Mouse (Mus musculus): ENCODE data around the gene Caap1. TPM values are rescaled to one million over a fixed set of nuclear protein-coding genes. Genes with fewer than 3 reads are reported as not detected.

Caap1 gene
- polyA plus RNA-seq, 1 experiment from 2014 or later = 9.5 TPM

DNA sequence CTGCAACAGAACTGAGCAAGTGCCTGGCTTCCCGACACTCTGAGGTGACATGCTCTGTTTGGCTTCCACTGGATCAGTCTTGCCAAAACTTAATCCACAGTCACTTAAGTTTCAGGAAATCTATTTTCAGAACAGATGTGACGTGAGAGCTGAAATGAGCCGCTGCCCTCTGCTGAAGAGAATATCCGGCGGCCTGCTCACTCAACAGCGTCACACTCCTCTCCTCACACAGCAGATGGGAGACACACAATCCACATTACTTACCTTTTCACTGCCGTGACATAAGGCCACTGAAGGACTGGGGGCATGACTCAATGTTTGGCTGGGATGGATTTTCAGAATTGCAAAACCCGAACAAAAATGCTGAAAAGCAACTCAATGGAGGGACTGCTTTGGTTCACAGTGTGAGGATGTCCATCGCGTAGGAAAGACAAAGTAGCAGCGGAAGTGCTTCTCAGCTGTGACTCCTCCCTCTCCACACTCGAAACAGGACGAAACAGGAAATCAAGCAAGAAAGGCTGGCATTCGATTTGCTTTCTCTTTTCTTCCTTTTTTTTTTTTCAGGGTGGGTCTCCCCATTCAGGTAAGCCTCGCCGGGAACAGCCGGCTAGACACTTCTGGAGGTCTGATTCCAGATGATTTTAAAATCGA is 79.7 kb downstream of the Caap1 start:
- Histone ChIP-seq H3K27me3 (no peaks in the 10 kb centered on the region), H3K9me3 (replicated peaks) (no peaks in the 10 kb centered on the region), H3K4me2 (peak overlapping the region; percentile 44), H3K36me3 (no peaks in the 10 kb centered on the region), H3K9ac (no peak overlapping the region), H3K27ac (peak overlapping the region; percentile 69), H3K4me3 (no peak overlapping the region), H3K4me1 (replicated peaks) (peaks cover 3% of the 10 kb centered on the region)
- WGBS = 55% methylated on average over 18 of the region's 18 CpGs
- ATAC-seq (replicated peaks; ENCODE audit: insufficient number of reproducible peaks, insufficient read depth, low FRiP score, low read depth) = peak; percentile 55

DNA sequence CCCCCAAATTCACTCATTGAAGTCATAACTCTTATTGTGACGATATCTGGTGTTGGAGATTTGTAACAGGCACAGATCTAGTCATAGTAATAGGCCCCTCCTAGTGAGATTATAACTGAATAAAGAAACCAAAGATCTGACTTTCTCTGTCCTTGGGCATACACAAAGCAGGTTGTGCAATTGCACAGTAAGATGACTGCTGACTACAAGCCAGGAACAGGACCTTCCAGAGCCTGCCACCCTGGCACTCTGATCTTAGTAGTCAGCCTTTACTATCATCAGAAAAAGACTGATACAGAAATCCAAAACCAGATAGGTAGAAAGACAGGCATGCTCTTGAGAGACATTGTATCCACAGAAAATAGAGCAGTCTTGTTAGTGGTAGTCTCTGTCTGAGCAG is 83.3 kb downstream of the Caap1 start:
- H3K27me3 ChIP-seq = no peaks in the 10 kb centered on the region
- peaks cover 3% of the 10 kb centered on the region for H3K4me1 ChIP-seq (replicated peaks)
- WGBS = 88% methylated on average over 1 of the region's 1 CpGs
- H3K27ac ChIP-seq = no peak overlapping the region
- no peak overlapping the region for H3K4me3 ChIP-seq
- H3K9me3 ChIP-seq (replicated peaks) = no peaks in the 10 kb centered on the region
- no peaks in the 10 kb centered on the region for H3K36me3 ChIP-seq
- H3K4me2 ChIP-seq = no peak overlapping the region
- ATAC-seq (replicated peaks; ENCODE audit: insufficient number of reproducible peaks, insufficient read depth, low FRiP score, low read depth) = no peak
- no peak overlapping the region for H3K9ac ChIP-seq

DNA sequence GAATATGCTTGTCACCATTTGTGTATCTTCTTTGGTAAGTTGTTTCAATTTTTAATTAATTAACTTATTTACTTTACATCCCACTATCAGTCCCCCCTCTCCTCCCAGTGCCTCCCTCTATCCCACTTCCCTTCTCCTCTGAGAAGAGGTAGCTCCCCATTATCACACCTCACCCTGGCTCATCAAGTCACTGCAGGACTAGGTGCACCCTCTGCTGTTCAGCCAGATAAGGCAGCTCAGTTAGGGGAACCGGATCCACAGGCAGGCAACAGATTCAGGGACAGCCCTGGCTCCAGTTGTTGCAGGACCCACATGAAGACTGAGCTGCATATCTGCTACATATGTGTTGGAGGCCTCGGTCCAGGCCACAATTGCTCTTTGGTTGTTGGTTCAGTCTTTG is 97.2 kb downstream of the Caap1 start:
- Histone ChIP-seq H3K9ac (no peak overlapping the region), H3K27me3 (no peaks in the 10 kb centered on the region), H3K36me3 (no peaks in the 10 kb centered on the region), H3K4me3 (no peak overlapping the region), H3K4me1 (replicated peaks) (no peaks in the 10 kb centered on the region), H3K4me2 (no peak overlapping the region), H3K27ac (no peak overlapping the region), H3K9me3 (replicated peaks) (no peaks in the 10 kb centered on the region)
- WGBS = 77% methylated on average over 2 of the region's 2 CpGs
- ATAC-seq (replicated peaks; ENCODE audit: insufficient number of reproducible peaks, insufficient read depth, low FRiP score, low read depth) = no peak

DNA sequence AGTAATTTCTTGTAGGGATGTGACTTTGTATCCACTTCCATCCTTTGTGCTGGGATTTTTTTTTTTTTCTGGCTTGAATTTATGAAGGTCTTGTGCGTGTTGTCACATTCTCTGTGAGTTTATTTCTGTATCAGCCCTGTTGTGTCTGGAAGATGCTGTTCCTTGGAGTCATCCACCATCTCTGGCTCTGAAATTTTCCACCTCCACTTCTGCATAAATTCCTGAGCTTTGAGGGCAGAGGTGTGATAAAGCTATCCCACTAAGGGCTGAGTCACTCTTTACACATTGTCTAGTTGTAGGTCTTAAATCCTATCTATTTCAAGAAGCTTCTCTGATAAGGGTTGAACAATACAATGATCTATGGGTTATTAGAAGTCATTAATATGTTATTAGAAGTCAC is 101.7 kb downstream of the Caap1 start:
- H3K27ac ChIP-seq = no peak overlapping the region
- WGBS = 75% methylated on average over 1 of the region's 1 CpGs
- H3K36me3 ChIP-seq = no peaks in the 10 kb centered on the region
- H3K4me2 ChIP-seq = no peak overlapping the region
- no peak overlapping the region for H3K4me3 ChIP-seq
- H3K4me1 ChIP-seq (replicated peaks) = no peaks in the 10 kb centered on the region
- H3K9ac ChIP-seq = no peak overlapping the region
- ATAC-seq (replicated peaks; ENCODE audit: insufficient number of reproducible peaks, insufficient read depth, low FRiP score, low read depth) = no peak
- no peaks in the 10 kb centered on the region for H3K9me3 ChIP-seq (replicated peaks)
- H3K27me3 ChIP-seq = no peaks in the 10 kb centered on the region

Other genes starting within 250 kb of the Caap1 start
- not detected in 2 replicates for gene Gm10306, start 250 bp downstream of the Caap1 start, polyA plus RNA-seq (2015; fragmentation: Nextera tagmentation; extraction: Ambion mirVana)
- 48.3 and 49.5 TPM in 2 replicates for gene Plaa, start 46.4 kb upstream of the Caap1 start, polyA plus RNA-seq (2015; fragmentation: Nextera tagmentation; extraction: Ambion mirVana)
- gene Ift74, start 57.7 kb upstream of the Caap1 start, polyA plus RNA-seq (2015; fragmentation: Nextera tagmentation; extraction: Ambion mirVana) = 12.3 and 13.9 TPM in 2 replicates
- gene Lrrc19, start 93.3 kb upstream of the Caap1 start, polyA plus RNA-seq (2015; fragmentation: Nextera tagmentation; extraction: Ambion mirVana) = 0.21 and 0.39 TPM in 2 replicates
- gene Tek, start 182.5 kb upstream of the Caap1 start, polyA plus RNA-seq (2015; fragmentation: Nextera tagmentation; extraction: Ambion mirVana) = 37.1 and 45.3 TPM in 2 replicates